ENCODE assay signal across 15 mouse cellular contexts in genomic region chr6:144970900-144971299, GRCm38 (mm10).
DNase-seq lines count a peak whose midpoint lies in the region; TF ChIP-seq lines count a peak whose summit lies in the region.
"Had no signal": no experiment of that assay in that cellular context is flagged by ENCODE, and none has a peak within 500 bp of the region (broad histone marks: within the 10 kb centered on the region; RNA-seq: fewer than 3 reads in every experiment).

No protein-coding gene starts in this region.

- DNase-seq in kidney, adult 2 months: no peak
- DNase-seq in kidney, postnatal 25 days: no peak
- peak; percentile 43 for DNase-seq in thymus, postnatal 14 days
- no peak for DNase-seq in thymus, adult 18-20 months
- DNase-seq in brain, embryonic 14.5 days (ENCODE audit: low read depth): no peak
- DNase-seq in thymus, postnatal 4 days: peak; percentile 56
- DNase-seq in c-Kit-positive CD71-positive TER-119-positive erythroid progenitor cells, embryonic 14.5 days (ENCODE audit: low spot score): no peak
- DNase-seq in layer of hippocampus, postnatal 25 days (ENCODE audit: extremely low spot score in 1 of 2, low spot score in 1 of 2): no peak
- DNase-seq: adrenal gland, adult 2 months; cerebellum, adult 11-12 months; embryo, embryonic 11 days; kidney, postnatal 14 days; lung, adult 2 months had no signal

- H3K27ac ChIP-seq in kidney, adult 2 months (ENCODE audit: insufficient read depth, low read depth, low read length): no peak overlapping the region
- H3K27ac ChIP-seq: midbrain, embryonic 13.5 days; neural tube, embryonic 13.5 days had no signal

- WGBS in kidney, adult 2 months: 81% methylated on average over 4 of the region's 4 CpGs

- H3K36me3 ChIP-seq in kidney, adult 2 months (ENCODE audit: control insufficient read depth, insufficient read depth, low read length): no peaks in the 10 kb centered on the region
- H3K36me3 ChIP-seq: midbrain, embryonic 13.5 days; neural tube, embryonic 13.5 days had no signal

- no peak overlapping the region for H3K4me3 ChIP-seq in kidney, adult 2 months (ENCODE audit: insufficient read depth, low read depth, low read length)
- H3K4me3 ChIP-seq: midbrain, embryonic 13.5 days; neural tube, embryonic 13.5 days had no signal

- no peak for TF ChIP-seq POLR2A in kidney, adult 2 months (IDR thresholded peaks at IDR 0.05; ENCODE audit: low read depth, low read length)
- no peak for TF ChIP-seq POLR2A in brain, embryonic 14.5 days (IDR thresholded peaks at IDR 0.05; ENCODE audit: borderline replicate concordance, extremely low read depth, insufficient read depth, insufficient read length, poor library complexity, severe bottlenecking)

- H3K4me1 ChIP-seq in kidney, adult 2 months (ENCODE audit: control insufficient read depth, insufficient read depth, low read length): no peaks in the 10 kb centered on the region
- H3K4me1 ChIP-seq: midbrain, embryonic 13.5 days; neural tube, embryonic 13.5 days had no signal

- TF ChIP-seq CTCF in kidney, adult 2 months (conservative IDR thresholded peaks at IDR 0.05; ENCODE audit: insufficient read depth, insufficient read length, low read depth, low read length): peak; percentile 24; the same call in 1 of the 2 replicates
- TF ChIP-seq CTCF in brain, embryonic 14.5 days (IDR thresholded peaks at IDR 0.05; ENCODE audit: borderline replicate concordance, extremely low read depth, insufficient read depth, insufficient read length): peak; percentile 20; the same call in 1 of the 2 replicates

- no peaks in the 10 kb centered on the region for H3K27me3 ChIP-seq in kidney, adult 2 months (replicated peaks; ENCODE audit: control insufficient read depth, insufficient read depth, low read length)
- H3K27me3 ChIP-seq: midbrain, embryonic 13.5 days; neural tube, embryonic 13.5 days had no signal

Comparison
In these comparisons a context has a peak if more than half of its experiments do, and no peak if none do; other contexts are left out.
1. DNase-seq: peak in thymus, postnatal 14 days (single experiment) and thymus, postnatal 4 days (single experiment); none in kidney, adult 2 months (single experiment), kidney, postnatal 25 days (0 of 2), thymus, adult 18-20 months (0 of 2), brain, embryonic 14.5 days (single experiment), c-Kit-positive CD71-positive TER-119-positive erythroid progenitor cells, embryonic 14.5 days (single experiment) and layer of hippocampus, postnatal 25 days (0 of 2).